Mouse (Mus musculus) bone marrow macrophage, adult 2 months (primary cell): ENCODE results near the gene Adarb2. TPM values are rescaled to one million over a fixed set of nuclear protein-coding genes. Genes with fewer than 3 reads are reported as not detected.

Experiments
- H3K27ac ChIP-seq: 2 replicates; pipeline ENCODE4 v1.5.1; 2012; ENCODE audit warnings: low read depth, low read length; ENCODE audit not compliant: insufficient read depth
- H3K4me1 ChIP-seq: 2 replicates; pipeline ENCODE4 v1.6.1; 2012; ENCODE audit warnings: low read length; ENCODE audit not compliant: control insufficient read depth, insufficient read depth
- H3K4me3 ChIP-seq: 2 replicates; pipeline ENCODE4 v1.5.1; 2012; ENCODE audit warnings: mild to moderate bottlenecking, low read length, moderate library complexity; ENCODE audit not compliant: insufficient read depth
- CTCF ChIP-seq: IDR thresholded peaks from 2 replicates; pipeline ENCODE4 v1.5.1; 2012; ENCODE audit warnings: low read depth, mild to moderate bottlenecking, low read length, moderate library complexity
- POLR2A ChIP-seq: IDR thresholded peaks from 2 replicates; pipeline ENCODE4 v1.6.1; 2012; ENCODE audit warnings: mild to moderate bottlenecking, low read depth, low read length, borderline replicate concordance
- polyA plus RNA-seq: library from polyadenylated mRNA; stranded (reverse); fragments of >200 nt; gene quantifications from 2 replicates; pipeline ENCODE4 v1.2.4, GENCODE M21; 2012; ENCODE audit not compliant: missing spikeins, insufficient read depth, insufficient read length

The Adarb2 gene
- polyA plus RNA-seq, 1 experiment = not detected

GRCm38 (mm10) chr13:8484592-8485272 is 282.1 kb downstream of the Adarb2 start:
- no peaks in the 10 kb centered on the region for H3K4me1 ChIP-seq
- no peak overlapping the region for H3K27ac ChIP-seq
- no peak overlapping the region for H3K4me3 ChIP-seq
- TF ChIP-seq CTCF (no peak), POLR2A (no peak)

- TF ChIP-seq CTCF (no peak), POLR2A (no peak)
- Histone ChIP-seq H3K4me1 (no peaks in the 10 kb centered on the region), H3K27ac (no peak overlapping the region), H3K4me3 (no peak overlapping the region)
Measured at GRCm38 (mm10) chr13:8487756-8488434, 285.2 kb downstream of the Adarb2 start.

GRCm38 (mm10) chr13:8493363-8493762 is 290.7 kb downstream of the Adarb2 start:
- no peak overlapping the region for H3K27ac ChIP-seq
- H3K4me1 ChIP-seq = no peaks in the 10 kb centered on the region
- H3K4me3 ChIP-seq = no peak overlapping the region
- TF ChIP-seq CTCF = no peak
- no peak for TF ChIP-seq POLR2A

- no peak for TF ChIP-seq POLR2A
- TF ChIP-seq CTCF = no peak
- H3K27ac ChIP-seq = no peak overlapping the region
- no peaks in the 10 kb centered on the region for H3K4me1 ChIP-seq
- H3K4me3 ChIP-seq = no peak overlapping the region
Measured at GRCm38 (mm10) chr13:8499551-8499950, 296.9 kb downstream of the Adarb2 start.

GRCm38 (mm10) chr13:8511069-8511817 is 308.6 kb downstream of the Adarb2 start:
- H3K4me3 ChIP-seq = no peak overlapping the region
- TF ChIP-seq CTCF (no peak), POLR2A (no peak)
- H3K4me1 ChIP-seq = no peaks in the 10 kb centered on the region
- no peak overlapping the region for H3K27ac ChIP-seq

GRCm38 (mm10) chr13:8515979-8516715 is 313.5 kb downstream of the Adarb2 start:
- H3K4me1 ChIP-seq = no peaks in the 10 kb centered on the region
- TF ChIP-seq CTCF (no peak), POLR2A (no peak)

GRCm38 (mm10) chr13:8519204-8519603 is 316.5 kb downstream of the Adarb2 start:
- Histone ChIP-seq H3K27ac (no peak overlapping the region), H3K4me3 (no peak overlapping the region), H3K4me1 (no peaks in the 10 kb centered on the region)
- TF ChIP-seq CTCF (no peak), POLR2A (no peak)

More at GRCm38 (mm10) chr13:8515979-8516715, 313.5 kb downstream of the Adarb2 start:
- Histone ChIP-seq H3K4me3 (no peak overlapping the region), H3K27ac (no peak overlapping the region)

GRCm38 (mm10) chr13:8525748-8526631 is 323.3 kb downstream of the Adarb2 start:
- no peak overlapping the region for H3K27ac ChIP-seq
- no peak overlapping the region for H3K4me3 ChIP-seq
- TF ChIP-seq POLR2A (no peak), CTCF (no peak)
- H3K4me1 ChIP-seq = no peaks in the 10 kb centered on the region
